Mouse (Mus musculus) layer of hippocampus, adult 9-10 months (tissue): ENCODE results near the gene Rpa1.
A peak's percentile ranks its signal among the peaks of the same experiment; 100 is the strongest.
"Not testable (repeated sequence)": the region's sequence is repeated elsewhere in the genome, so short reads cannot be mapped to it uniquely, and the experiment has no call there.

Experiments used
- DNase-seq: peaks from one replicate; pipeline ENCODE4 v3.0.0; 2022; ENCODE audit warnings: low spot score

The Rpa1 gene

GRCm38 (mm10) chr11:75323326-75323737 is 24.8 kb downstream of the Rpa1 start:
- DNase-seq: no peak

DNA sequence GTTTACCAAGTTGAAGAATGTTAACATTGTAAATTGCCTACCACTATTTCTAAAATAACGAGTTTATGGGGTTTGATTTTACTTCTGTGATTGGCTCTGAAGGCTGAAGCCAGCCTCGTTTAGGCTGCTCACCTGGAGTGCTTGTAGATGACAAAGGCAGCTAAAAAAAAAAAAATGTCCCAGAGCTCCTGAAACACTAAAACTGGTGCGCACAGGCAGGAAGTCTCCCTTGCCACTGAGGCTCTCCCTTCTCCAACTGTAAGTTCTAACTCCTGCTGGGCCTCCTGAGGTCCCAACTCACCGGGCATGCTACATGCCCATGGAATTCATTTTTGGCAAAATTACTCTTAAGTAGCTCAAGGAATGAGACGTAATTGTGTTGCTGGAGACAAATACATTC is 28.9 kb downstream of the Rpa1 start:
- no peak for DNase-seq

DNA sequence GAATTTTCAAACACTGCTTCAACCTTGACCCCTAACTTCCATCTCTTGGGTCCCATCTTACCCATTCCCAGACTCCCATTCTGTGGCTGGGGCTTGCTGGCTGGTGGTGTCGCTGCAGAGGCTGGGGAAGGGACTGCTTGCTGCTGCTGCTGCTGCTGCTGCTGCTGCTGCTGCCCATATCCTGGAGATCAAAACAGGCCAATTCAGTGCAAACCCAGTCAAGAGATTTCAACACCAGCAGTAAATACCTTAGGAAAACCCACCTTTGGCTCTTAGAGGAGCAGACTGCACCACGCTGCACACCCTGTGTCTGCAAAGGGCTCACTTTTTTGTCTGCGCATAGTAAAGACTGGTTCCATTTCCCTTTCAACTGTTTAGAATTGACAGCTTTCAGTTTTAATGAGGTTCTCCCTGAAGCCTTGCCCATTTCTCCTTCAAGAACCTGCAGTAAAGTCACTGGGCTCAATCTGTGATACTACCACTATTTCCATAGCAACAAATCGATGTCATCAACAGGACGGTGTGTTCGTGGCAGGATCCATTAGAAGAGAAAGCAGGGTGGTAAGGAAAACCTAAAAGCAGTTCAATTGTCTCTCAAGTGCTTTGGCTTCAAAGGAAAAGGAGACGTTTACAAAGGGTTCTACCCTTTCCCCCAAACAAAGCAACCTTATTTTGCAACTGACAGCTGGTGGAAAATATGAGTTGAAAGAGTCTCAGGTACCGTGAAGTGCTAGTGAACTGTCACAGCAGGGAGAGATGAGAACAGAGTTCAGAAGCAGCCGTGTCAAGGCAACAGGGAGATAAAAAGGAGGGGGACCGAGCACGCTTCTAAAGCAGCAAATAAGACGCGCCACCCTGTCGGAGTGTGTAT is 29.5 kb downstream of the Rpa1 start:
- no peak for DNase-seq

GRCm38 (mm10) chr11:75313834-75314233 is 34.3 kb downstream of the Rpa1 start:
- no peak for DNase-seq

GRCm38 (mm10) chr11:75311751-75312150 is 36.4 kb downstream of the Rpa1 start:
- DNase-seq: no peak

DNA sequence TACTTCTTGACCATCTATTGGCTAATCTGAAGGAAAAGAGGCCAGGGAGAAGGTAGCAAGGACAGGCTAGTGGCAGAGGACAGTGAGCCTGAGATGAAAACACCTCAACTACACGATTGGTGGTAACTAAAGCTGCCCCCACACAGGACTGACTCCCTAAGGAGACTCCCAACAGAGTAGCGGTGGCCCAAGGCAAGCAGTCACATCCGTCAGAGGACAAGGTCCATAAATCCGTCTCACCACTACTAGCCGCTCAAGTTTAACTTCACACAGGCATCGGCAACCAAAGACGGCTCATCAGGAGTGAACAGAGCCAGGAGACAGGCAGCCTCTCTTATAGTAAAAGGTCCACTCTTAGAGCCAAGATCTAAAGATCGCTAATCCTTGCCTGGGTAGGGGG is 37.3 kb downstream of the Rpa1 start:
- no peak for DNase-seq

- DNase-seq: no peak
These were observed 39.5 kb downstream of the Rpa1 start for GRCm38 (mm10) chr11:75308650-75309049.

GRCm38 (mm10) chr11:75304797-75305196 is 43.3 kb downstream of the Rpa1 start:
- no peak for DNase-seq

GRCm38 (mm10) chr11:75300954-75301353 is 47.2 kb downstream of the Rpa1 start:
- DNase-seq: no peak

DNA sequence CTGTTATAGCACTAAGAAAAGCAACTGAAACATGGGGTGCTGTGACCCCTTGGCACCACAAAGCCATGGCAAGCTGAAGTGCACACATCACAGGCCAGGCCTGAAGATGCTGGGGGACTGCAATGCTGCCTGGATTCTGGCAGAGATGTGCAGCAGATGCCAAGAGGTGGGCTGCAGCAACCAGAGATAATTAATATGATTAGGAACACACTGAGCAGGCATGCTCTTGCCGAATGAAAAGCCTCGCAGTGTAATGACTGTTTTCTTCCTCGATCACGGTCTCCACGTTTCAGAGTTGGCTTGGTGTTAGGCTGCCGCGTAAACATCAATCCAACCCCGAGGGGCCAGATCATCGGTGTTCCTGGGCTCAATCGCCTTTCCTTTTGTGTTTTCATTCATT is 48.3 kb downstream of the Rpa1 start:
- no peak for DNase-seq

- no peak for DNase-seq
These were observed 49.6 kb downstream of the Rpa1 start for GRCm38 (mm10) chr11:75298491-75298890.

DNA sequence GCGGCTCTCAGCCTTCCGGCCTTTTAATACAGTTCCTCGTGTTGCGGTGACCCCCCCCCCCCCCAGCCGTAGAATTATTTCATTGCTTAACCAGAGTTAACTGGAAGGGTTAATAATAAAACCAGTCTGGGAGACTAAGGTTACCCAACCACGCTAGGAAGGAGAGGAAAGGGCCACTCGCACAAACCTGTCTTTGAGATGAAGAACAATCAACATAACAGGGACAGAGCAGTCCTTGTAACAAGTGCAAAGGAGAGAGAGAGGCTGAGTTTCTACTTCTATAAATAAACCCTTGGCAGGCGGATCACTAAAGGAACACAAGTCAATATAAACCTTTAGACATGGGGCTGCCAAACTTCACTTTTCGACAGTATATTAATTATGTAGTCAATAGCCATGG is 50.5 kb downstream of the Rpa1 start:
- no peak for DNase-seq

GRCm38 (mm10) chr11:75296406-75297005 is 51.6 kb downstream of the Rpa1 start:
- no peak for DNase-seq

- DNase-seq: not testable (repeated sequence)
These were observed 52.6 kb downstream of the Rpa1 start for GRCm38 (mm10) chr11:75295534-75295933.

DNA sequence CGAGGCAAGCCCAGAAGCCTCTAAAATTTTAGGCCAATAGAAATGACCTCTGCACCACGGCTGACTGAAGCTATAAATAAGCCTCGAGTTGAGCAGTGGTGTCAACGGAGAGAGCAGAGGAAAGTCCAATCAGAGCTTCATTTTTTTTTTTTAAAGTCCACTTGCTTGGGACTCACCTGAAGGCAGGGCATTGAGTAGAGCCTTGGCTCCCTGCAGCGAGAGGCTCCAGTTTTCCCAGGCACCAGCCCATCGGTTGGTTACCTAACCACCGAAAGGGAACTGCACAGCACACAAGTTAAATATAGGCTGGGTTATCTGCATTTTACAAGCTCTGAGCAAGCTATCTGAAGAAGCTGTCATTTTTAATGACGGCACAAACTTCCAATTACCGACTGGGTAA is 53.3 kb downstream of the Rpa1 start:
- no peak for DNase-seq

DNA sequence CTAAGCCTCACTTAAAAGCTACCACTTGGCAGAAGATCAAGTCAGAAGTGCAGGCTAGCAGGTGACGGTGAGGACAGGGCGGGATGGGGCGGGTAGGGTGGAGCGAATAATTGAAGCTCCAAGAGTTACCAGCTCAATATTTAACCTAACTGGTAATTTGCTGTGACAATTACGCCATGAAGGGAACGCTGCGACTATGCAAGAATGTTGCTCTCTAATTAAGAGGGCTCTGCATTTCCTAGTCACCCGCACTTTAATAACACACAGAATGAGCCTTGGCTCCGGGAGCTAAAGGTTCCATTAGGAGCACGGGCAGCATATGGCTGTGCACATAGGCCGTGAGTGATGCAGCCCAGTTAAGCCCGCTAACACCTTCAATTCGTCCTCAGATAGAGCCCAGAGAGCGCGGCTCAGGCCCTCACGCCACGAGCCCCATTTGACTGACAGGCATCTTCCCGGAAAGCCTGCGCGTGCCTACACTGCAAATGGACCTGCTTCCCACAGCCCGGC is 54.2 kb downstream of the Rpa1 start:
- DNase-seq: no peak

GRCm38 (mm10) chr11:75292281-75292680 is 55.8 kb downstream of the Rpa1 start:
- DNase-seq: no peak

DNA sequence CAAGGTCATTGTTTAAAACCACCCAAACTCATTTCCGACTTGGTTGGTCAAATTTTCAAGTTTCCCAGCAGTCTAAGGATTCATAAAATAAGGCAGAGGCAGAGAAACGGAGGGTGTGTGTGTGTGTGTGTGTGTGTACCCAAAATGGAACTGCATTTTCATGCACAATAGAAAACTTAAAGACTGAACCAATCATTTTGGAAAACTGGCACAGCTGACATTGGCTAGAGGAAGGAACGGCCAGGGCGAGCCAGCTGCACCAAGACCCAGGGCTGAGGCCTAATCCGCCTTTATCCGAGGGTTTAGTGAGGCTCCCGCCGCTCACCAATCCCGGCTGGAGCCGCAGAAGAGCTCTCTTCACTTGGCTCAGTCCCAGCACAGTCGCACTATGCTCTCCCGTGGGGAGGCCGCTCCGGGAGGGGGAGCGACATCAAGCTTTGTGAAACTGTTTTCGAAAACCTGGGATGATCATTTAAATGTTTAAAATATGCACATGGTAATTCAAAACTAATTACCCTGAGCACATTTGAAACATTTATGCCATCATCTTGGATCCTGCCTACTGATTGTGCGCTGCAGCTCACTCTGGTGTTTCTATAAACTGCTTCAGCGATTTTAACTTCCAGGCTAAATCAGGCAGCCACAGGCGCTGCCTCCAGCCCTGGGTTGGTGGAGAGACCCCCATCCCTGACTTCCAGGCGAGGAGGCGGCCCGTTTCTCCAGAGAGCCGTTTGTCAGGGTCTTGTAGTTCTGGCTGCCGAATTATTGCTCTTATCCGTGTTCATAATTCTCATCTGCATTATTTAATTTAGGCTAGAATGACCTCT is 56.5 kb downstream of the Rpa1 start:
- no peak for DNase-seq

GRCm38 (mm10) chr11:75290566-75291271 is 57.4 kb downstream of the Rpa1 start:
- DNase-seq: peak; percentile 96

GRCm38 (mm10) chr11:75289120-75289519 is 59.0 kb downstream of the Rpa1 start:
- DNase-seq: no peak

DNA sequence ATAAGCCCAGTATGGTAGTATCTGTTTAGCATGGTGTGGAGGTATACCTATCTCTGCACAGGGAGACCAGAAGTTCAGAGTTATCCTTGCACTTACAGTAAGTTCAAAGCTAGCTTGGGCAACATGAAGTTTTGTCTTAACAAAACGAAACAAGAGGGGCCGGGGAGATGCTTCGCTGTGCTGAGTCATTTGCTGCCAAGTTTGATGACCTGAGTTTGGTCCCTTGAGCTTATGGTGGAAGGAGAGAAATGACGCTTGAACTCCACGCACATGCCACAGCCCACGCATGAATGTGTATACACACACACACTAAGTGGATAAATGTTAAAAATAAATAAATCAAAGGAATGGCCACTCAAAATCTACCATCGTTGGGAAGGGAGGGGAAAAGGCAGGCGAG is 59.6 kb downstream of the Rpa1 start:
- no peak for DNase-seq

DNA sequence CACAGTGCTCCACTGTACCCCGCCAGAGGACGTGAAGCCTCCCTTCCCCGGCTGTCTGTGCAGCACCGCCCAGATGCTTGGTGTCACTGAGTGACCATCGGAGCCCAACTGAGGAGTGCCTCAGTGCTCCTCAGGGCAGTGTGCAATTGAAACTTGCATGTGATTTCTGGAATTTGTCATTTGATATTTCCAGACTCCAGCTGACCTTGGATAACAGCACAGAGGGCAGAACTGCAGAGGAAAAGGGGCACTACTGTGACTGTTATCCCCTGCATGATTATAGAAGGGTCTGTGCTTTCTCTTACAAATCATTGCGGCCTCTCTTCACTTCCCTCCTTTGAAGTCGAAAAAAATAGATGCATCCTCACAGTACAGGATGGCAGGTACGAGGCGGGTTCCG is 60.2 kb downstream of the Rpa1 start:
- DNase-seq: no peak
